Mouse (Mus musculus) megakaryocyte, adult 5-6 weeks (primary cell): ENCODE results near the gene Nat8f4. TPM values are rescaled to one million over a fixed set of nuclear protein-coding genes. Genes with fewer than 3 reads are reported as not detected.
A peak's percentile ranks its signal among the peaks of the same experiment; 100 is the strongest.
"Not testable (repeated sequence)": the region's sequence is repeated elsewhere in the genome, so short reads cannot be mapped to it uniquely, and the experiment has no call there.

Experiments used
- ATAC-seq: 2 replicates; pipeline ENCODE4 v1.8.0; 2016; ENCODE audit warnings: mild to moderate bottlenecking, inconsistent platforms; ENCODE audit not compliant: poor library complexity, severe bottlenecking
- total RNA-seq, 2 experiments: library from RNA; stranded (forward) in 1 of 2; stranded (reverse) in 1 of 2; fragments of 153-499, 151-499 nt in 1 of 2; fragments of 221-1000, 200-1000 nt in 1 of 2; gene quantifications; 2 replicates each; pipeline versions ENCODE4 v1.2.3 to v1.2.4; 2015 to 2017

The Nat8f4 gene
- total RNA-seq (2015) (0.18 and 0.25 TPM in 2 replicates), total RNA-seq (2017) (0.44 and 0.49 TPM in 2 replicates)

DNA sequence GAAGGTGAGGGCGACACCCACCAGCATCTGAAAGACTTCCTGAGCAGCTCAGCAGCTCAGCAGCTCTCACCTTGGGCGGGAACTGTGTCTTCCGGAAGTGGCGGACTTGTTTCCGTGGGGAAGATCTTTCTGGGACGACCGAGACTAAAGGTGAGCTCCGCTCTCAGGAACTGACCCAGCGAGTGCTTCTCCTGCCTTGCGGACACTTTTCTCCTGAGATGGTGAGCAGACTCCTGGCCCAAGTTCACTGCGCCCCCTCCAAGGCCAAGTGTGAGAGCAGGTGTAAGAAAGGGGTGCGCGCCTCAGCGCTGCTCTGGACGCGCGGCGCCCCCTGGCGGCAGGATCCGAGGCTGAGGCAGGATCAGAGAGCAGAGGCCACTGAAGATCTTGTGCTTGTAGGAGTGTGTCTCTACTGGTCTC is at the start of gene Nat8f4:
Gene Nat8f4 (minus strand): TSS at position 243 of the 420 bp plus-strand sequence.
- ATAC-seq, result peak; percentile 93

DNA sequence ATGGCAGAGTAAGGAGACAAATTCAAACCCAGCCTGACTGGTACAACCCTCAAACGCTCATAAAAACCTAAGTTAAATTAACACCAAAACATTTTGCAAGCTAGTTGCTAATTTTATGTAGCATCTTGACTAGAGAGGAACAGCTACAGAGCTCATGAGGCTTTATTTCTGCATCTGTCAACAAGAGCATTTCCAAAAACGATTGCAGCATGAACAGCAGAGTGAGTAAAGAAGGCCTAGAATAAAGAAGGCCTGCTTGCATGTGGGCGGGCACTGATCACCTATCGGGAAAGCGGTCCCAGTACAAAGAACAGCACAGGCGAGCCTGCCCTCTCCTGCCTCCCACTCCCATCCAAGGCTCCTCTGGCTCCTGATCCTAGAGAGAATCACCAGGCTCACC is 43.9 kb upstream of the Nat8f4 start:
- ATAC-seq, result no peak

DNA sequence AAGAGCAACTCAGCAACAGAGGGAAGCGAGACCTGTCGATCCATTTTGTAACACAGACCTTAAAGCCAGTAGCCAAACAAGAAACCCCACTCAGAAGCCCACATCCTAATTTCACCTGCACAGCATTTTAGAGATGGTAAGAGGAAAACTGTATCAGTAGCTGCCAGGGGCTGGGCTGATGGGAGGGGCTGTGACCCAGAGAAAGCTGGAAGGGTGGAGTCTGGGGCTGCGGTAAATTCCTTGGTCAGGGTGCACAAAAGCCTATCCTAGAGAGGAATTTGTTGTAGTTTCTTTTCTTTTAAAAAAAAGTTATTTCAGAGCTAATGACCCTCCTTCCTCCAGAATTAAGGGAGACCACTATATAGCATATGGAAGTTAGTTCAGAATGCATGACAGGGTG is 37.8 kb upstream of the Nat8f4 start:
- ATAC-seq, result no peak

DNA sequence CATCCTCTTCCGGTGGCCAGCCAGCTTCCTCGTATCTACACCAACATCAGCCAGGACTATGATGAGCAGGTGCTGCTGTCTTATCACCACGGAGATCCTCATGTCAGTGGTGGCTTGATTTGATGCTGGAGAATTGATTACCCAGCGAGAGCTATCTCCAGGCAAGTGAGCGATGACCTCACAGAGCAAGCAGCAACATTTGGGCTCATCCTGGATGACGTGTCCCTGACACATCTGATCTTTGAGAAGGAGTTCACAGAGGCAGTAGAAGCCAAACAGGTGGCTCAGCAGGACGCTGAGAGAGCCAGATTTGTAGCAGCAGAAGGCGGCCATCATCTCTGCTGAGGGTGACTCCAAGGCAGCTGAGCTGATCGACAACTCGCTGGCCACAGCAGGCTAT is 34.0 kb upstream of the Nat8f4 start:
- no peak for ATAC-seq

DNA sequence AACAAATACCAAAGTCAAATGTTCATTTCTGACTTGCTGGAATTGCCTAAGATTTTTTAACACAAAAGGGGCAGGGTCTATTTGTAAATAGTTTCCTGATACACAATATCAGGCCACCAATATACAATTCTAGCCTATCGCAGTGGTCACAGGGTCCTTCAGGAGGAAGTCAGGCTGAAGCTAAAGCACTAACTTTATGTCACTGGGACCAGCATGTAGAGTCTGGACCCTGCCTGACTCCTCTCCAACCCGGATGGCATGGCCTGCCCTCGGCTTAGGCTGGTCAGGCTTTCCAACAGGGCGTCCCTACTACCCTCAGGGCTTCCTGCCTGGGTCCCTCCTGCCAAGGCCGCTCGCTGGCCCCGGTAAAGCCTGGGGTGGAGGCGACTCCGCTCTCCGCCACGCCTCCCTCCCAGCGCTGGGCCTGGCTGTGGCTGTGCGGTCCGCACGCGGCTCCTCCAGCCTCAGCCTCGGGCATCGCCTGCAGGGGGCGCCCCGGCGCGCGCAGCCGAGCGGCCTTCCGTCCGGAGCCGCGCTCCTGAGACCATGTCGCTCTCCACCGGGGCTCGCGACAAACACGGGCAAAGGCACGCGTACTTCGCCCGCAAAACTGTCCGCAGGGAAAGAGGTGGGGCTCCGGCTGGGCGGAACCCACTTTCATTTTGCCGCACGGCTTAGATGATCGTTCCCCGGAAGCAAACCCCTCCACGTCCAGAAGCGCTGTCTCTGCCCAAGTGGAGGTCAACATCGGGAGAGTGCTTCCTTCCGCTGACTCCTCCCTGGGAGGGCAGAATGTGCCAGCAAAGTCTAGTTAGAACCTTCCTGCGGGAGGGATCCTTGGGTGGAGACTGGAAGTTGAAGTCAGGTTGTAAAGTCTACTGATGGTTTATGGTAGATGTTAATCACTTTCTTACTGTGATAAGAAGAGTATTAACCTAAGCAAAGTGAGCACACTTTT is 32.1 kb upstream of the Nat8f4 start:
- peak; percentile 99 for ATAC-seq

DNA sequence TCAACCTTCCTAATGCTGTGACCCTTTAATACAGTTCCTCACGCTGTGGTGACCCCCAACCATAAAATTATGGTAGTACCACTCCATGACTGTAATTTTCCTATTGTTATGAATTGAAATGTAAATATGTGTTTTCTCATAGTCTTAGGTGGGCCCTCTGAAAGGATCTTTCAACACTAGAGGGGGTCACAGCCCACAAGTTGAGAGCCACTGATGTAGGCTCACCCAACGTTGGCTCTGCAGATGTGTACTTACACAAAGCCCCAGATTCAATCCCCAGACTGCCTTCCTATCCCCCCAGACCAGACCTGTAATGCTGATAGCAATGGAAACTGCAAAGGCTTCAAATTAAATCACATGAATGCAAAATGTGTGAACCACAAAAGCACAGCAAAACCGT is 31.0 kb upstream of the Nat8f4 start:
- ATAC-seq, result no peak

DNA sequence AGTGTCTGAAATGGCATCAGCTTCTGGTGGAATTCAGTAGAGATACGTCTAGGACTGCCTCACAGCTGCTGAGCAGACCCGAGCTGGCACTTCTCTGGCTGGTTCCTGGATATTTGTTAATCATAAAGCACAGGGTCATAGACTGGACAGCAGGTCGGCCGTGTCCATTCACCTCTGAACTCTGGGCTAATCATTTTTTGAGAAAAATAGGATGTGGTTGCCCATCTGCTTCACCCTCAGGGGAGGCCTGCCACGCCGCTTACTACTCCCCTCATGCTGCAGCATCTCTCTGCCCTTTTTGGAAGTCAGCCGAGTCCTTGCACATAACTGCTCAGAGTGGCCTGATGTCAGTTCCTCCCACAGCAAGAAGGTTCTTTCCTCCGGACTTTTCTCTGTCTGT is 29.4 kb upstream of the Nat8f4 start:
- no peak for ATAC-seq

DNA sequence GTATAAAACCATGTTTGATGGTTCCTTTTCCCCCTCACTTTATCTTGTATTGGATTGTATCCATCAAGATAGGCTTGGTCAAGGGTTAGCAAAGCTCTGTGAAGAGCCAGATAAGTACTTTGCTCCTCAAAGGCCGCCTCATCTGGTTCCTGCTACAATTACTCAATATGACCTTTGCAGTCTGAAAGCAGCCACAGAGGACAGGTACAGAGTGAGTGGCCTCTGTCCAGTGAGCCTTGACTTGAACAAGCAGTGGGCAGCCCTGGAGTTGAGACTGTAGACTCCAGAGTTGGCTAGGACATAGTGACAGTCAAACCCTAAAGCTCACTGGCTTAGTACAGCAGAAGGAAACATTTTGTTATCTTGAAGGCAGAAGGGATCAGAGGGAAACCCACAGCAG is 24.6 kb upstream of the Nat8f4 start:
- no peak for ATAC-seq

DNA sequence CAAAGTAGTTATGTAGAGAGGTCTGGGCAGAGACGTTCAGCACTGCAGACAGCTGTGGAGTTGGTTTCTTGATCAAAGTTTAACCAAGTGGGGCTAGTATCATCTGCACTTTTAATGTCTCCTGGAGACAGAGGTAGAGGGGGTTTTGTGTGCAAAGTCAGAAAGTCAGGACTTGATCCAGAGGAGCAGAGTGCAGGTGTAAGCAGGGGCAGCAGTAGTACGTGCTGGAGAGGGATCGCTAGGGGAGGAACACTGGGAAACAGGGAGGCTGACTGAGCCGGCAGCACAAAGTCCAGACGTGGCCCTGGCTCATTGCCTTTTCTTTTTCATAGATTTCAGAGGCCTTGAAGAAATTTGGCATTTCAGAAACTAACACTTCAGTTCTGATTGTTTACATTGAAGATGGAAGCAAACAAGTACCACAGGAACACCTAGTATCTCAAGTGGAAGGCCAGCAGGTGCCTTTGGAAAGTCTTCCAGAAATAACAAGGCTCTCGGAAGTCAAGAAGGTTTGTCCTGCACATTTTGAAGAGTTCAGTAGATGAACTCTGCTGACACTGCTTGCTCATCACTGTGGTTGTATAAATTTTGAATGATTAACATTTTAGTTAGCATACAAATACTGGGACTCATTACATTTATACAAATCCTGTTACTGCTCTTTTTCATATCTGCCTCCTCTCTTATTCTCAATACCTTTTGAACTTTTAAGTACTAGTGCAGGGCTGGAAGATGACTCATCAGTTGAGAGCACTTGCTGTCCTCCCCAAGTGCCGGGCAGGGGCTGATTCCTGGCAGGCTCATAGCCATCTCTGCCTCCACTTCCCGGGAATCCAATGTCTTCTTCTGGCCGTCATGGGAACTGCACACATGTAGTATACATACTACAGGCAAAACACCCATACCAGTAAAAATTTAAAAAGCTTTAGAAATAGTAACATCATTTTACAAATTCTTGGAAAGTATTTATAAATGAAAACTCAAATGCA is 23.1 kb upstream of the Nat8f4 start:
- no peak for ATAC-seq

DNA sequence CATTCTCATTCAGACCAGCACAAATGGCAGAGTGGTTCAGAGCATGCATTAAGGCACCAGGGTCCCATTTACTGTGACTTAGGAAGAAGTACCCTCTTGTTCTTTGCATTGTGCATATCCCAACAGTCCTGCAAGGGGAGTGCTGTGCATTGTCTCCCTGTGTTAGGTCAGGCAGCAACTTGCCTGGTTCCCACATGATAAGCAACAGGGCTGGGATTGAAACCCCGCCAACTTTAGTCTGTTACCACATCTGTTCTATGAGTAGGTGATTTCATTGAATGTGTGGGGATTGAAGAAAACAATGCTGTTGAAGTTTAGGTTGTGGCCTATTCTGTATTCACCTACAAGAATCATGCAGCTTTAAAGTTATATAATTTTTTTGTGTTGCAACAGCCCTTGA is 22.0 kb upstream of the Nat8f4 start:
- no peak for ATAC-seq

DNA sequence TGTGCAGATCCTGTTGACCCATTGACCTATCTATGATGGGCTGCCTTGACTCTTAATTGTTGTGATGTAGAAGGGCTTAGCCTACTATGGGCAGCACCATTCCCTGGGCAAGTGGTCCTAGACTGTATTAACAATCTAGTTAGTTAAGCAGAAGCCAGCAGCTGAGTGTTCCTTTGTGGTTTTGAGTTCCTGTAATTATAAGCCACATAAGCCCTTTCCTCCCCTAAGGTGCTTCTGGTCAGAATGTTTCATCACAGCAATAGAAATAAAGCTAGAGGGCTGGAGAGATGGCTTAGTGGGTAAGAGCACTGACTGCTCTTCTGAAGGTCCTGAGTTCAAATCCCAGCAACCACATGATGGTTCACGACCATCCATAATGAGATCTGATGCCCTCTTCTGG is 19.0 kb upstream of the Nat8f4 start:
- ATAC-seq, result peak; percentile 71

DNA sequence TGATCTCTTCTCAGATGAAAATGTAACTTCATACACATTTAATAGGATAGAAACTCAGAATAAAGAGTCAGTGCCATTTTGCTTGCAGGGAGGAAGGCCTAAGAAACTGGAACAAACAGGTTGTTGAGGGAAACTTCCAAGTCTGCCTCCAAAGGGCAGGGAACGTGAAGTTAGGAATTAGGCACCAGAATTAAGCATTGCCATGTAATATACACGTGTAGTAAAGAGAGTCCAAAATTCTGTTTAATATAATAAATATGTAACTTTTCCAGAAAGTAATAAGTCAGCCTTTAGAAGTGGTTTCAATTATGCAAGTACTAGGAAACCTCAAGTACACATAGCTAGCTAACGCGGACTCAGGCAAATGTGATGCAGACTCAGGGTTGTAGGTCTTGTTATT is 14.7 kb upstream of the Nat8f4 start:
- ATAC-seq, result no peak

DNA sequence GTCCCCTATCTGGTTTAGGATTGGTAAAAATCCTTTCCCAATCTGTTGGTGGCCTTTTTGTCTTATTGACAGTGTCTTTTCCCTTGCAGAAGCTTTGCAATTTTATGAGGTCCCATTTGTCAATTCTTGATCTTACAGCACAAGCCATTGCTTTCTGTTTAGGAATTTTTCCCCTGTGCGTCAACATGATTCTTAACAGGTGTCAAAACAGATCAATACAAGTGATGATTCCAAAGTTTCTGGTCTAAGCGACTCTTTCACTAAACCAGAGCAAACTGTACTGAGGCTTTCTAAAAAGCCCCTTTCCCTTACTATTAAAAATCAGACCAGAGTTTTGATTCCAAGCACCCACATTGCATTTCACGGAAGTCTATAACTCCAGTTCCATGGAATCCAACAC is 13.7 kb upstream of the Nat8f4 start:
- ATAC-seq, result not testable (repeated sequence)

DNA sequence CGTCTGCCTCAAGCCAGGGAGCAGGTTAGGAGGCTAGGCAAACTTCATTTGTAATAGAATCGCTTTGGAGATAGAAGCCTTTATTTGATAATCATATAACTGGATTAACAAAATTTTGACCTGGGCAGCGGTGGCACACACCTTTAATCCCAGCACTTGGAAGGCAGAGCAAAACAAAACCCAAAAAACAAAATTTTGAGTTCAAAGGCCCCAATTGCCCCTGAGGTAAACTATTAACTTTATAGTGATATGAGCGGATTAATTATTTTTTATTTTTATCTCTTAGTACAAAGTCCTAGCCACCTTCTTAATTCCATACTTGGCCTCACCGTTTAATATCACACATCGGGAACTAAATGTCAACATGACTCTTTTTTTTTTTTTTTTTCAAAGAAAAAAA is 11.9 kb upstream of the Nat8f4 start:
- ATAC-seq, result no peak

DNA sequence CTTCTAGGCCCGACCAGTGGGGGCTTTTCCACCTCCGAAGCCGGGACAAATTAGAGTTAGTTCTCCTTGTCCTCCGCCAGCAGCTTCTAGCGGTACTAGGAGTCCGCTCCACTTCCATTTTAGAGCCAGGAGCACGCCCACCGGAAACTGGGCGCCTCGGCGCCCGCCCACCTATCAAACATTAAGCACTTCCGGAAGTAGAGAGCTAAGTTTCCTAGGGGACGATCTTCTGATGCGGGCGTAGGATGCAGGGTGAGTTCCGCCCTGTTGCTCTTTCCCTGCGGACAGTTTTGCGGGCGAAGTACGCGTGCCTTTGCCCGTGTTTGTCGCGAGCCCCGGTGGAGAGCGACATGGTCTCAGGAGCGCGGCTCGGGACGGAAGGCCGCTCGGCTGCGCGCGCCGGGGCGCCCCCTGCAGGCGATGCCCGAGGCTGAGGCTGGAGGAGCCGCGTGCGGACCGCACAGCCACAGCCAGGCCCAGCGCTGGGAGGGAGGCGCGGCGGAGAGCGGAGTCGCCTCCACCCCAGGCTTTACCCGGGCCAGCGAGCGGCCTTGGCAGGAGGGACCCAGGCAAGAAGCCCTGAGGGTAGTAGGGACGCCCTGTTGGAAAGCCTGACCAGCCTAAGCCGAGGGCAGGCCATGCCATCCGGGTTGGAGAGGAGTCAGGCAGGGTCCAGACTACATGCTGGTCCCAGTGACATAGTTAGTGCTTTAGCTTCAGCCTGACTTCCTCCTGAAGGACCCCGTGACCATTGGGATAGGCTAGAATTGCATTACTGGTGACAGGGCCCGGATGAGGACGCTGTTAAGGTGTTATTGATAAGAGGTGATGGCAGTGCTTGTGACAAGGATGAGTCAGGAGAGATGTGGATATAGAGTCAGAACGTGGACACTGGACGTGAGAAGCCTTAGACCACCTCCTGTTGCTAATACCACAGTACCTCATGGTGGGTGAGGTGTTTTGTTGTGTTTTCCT is 11.1 kb upstream of the Nat8f4 start, which contains the start of gene Nat8f1:
Gene Nat8f1 (minus strand): TSS at position 149 of the 975 bp plus-strand sequence.
- peak; percentile 94 for ATAC-seq

DNA sequence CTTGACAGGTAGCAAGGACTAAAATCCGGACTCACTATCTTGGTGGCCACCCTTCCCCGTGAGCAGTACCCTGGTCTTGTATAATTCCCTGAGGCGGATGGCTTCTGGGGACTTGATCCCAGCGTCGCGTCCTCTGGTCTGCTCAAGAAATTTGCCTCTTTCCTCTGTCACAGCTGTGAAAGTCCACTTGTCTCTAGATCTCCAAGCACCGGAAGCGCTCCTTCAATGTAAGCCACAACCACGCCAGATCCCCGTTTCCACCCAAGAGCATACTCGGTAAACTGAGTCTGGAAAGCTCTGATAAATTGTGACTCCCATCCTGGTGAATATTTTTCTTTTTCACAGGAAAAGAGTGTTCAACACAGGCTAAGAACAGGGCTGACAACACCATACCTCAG is 10.5 kb upstream of the Nat8f4 start:
- ATAC-seq, result peak; percentile 17; the same call in 1 of the 2 replicates

DNA sequence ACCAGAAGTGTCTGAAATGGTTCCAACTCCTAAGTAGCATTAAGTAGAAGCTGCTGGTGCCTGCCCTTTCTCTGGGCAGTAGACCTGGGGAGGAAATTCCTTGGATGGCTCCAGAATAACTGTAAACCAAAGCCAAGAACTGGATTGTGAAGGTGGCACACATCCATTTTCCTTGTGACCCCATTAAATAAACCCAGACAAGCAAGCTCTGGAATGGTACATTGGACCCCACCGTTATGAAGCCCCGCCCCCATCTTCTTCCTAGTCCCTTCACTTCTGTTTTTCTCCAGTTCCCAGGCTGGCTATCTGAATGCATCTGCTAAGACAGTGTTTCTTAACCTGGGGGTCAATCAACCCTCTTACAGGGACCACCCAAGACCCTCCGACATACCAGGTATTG is 6.9 kb upstream of the Nat8f4 start, which contains the start of gene Tprkb:
Gene Tprkb (plus strand): TSS at position 279 of the 400 bp plus-strand sequence.
- no peak for ATAC-seq

DNA sequence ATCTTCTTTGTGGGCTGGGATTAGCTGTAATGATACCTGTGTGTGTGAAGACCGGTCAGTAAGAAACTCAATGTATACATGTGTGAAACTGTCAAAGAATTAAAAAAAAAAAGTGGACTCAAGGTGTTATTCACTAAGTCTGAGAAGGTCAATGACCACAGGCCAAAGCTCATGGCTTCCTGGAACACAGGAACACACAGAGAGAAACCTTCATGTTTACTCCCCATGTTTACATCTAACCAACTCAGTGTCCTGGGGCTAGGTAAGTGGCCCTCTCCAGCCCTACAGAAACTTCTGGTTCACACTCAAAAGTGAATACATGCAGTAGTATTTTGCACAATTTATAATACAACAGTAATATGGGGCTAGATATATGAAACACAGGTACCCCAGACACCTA is 5.0 kb upstream of the Nat8f4 start:
- ATAC-seq, result no peak

DNA sequence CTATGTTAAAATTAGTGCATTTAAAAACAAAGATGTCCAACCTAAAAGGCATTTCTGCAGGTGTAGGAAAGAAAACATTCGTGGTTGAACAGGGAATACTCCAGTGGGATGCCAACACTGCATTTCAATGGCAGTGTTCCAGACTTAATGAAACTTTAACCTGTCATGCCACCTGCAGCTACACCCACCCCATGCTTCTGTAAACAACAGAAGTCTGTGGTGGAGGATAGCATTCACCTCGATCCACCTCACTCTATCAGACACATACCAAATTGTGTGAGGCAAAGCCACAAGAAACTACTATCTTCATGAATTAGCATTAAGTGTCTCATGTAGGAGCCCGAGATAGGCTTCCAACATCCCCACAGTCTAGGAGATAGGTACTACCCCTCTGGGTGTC is 3.7 kb upstream of the Nat8f4 start:
- no peak for ATAC-seq

DNA sequence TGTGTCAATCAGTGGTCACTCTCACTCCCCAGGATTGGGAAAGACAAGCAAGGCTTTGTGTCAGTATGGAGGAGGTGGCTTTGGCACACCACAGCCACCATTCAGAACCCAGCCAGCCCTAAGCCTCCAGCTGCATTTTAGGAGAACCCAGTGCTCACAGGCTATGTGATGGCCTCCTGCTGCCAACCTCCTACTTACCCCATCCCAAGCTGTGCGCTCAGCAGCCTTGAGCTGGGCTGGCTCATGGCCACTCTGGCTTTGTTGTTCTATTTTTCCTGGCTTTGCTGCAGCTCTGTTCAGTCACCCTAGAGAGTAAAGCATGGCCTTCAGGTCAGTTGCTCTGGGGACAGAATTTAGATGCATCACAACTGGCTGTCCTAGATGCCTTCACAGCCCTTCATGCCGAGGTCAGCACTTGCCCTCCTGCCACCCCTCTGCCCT is 2.2 kb upstream of the Nat8f4 start:
- ATAC-seq, result not testable (repeated sequence)
